Mouse (Mus musculus): Measurements from ENCODE around the gene Rptor. TPM values are rescaled to one million over a fixed set of nuclear protein-coding genes. Genes with fewer than 3 reads are reported as not detected.

Gene Rptor
- polyA plus RNA-seq, 1 experiment: 43.6 TPM

DNA sequence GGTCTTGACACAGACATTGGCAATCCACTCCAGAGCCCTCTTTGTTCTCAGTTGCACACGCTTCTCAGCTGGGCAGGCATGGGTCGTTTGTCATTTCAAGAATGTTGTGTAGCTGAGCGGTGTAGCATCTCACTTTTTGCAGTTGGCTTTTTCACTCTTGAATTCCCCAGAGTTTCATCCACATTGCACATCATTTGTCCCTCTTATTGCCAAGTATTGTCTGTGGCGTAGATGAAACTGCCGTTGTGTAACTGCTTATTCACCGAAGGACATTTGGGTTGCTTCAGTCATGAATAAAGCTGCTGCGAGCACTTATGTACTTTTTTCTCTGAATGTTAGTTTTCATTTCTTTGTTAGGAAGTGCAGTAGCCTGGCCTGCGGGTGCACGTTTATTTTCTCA, 37.8 kb downstream of the Rptor start:
- H3K27ac ChIP-seq (ENCODE audit: insufficient read depth, low read length): 0 out of 2 replicates have a peak overlapping the region, but pooled peaks have one; percentile 6
- WGBS: 68% methylated on average over 9 of the region's 9 CpGs
- H3K4me1 ChIP-seq (ENCODE audit: control insufficient read depth, insufficient read depth, low read length): peaks cover 36% of the 10 kb centered on the region
- TF ChIP-seq POLR2A (IDR thresholded peaks at IDR 0.05; ENCODE audit: borderline replicate concordance, insufficient read depth, low read length): no peak
- TF ChIP-seq CTCF (IDR thresholded peaks at IDR 0.05; ENCODE audit: borderline replicate concordance, insufficient read depth, low read depth, low read length): no peak
- H3K27me3 ChIP-seq (ENCODE audit: control insufficient read depth, insufficient read depth, low read length): no peaks in the 10 kb centered on the region
- H3K4me3 ChIP-seq (replicated peaks; ENCODE audit: insufficient read depth, low read depth, low read length): no peak overlapping the region
- no peak for DNase-seq

GRCm38 (mm10) chr11:119641831-119642381, 39.2 kb downstream of the Rptor start:
- H3K27ac ChIP-seq (ENCODE audit: insufficient read depth, low read length): peak overlapping the region; percentile 83

GRCm38 (mm10) chr11:119643347-119643746, 40.6 kb downstream of the Rptor start:
- TF ChIP-seq POLR2A (IDR thresholded peaks at IDR 0.05; ENCODE audit: borderline replicate concordance, insufficient read depth, low read length): no peak
- no peak for TF ChIP-seq CTCF (IDR thresholded peaks at IDR 0.05; ENCODE audit: borderline replicate concordance, insufficient read depth, low read depth, low read length)
- H3K4me3 ChIP-seq (replicated peaks; ENCODE audit: insufficient read depth, low read depth, low read length): no peak overlapping the region
- H3K4me1 ChIP-seq (ENCODE audit: control insufficient read depth, insufficient read depth, low read length): peaks cover 27% of the 10 kb centered on the region
- WGBS: 85% methylated on average over 7 of the region's 7 CpGs
- no peak overlapping the region for H3K27ac ChIP-seq (ENCODE audit: insufficient read depth, low read length)
- H3K27me3 ChIP-seq (ENCODE audit: control insufficient read depth, insufficient read depth, low read length): no peaks in the 10 kb centered on the region
- no peak for DNase-seq

More at GRCm38 (mm10) chr11:119641831-119642381, 39.2 kb downstream of the Rptor start:
- peak; percentile 82 to 86 for DNase-seq
- 11% methylated on average over 9 of the region's 9 CpGs for WGBS
- no peak overlapping the region for H3K4me3 ChIP-seq (replicated peaks; ENCODE audit: insufficient read depth, low read depth, low read length)
- TF ChIP-seq POLR2A (IDR thresholded peaks at IDR 0.05; ENCODE audit: borderline replicate concordance, insufficient read depth, low read length): peak; percentile 25; the same call in 1 of the 2 replicates
- TF ChIP-seq CTCF (IDR thresholded peaks at IDR 0.05; ENCODE audit: borderline replicate concordance, insufficient read depth, low read depth, low read length): peak; percentile 21; the same call in 1 of the 2 replicates
- H3K4me1 ChIP-seq (ENCODE audit: control insufficient read depth, insufficient read depth, low read length): peaks cover 33% of the 10 kb centered on the region
- H3K27me3 ChIP-seq (ENCODE audit: control insufficient read depth, insufficient read depth, low read length): no peaks in the 10 kb centered on the region

DNA sequence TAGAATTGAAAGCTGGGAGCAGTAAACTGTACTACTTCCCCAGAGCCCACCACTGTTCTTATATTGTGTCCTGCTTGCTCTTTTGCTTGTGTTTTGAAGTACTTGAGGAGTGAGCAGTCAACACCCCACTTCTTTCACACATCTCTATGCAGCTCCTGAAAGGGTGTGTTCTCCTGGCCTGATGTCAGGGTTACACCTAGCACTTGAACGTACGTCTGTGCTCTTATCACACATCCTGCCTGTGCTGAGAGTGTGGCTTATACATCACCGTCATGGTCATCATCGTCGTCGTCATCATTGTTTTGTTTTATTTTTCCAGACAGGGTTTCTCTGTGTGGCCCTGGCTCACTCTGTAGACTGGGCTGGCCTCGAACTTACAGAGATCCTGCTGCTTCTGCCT, 41.4 kb downstream of the Rptor start:
- no peak overlapping the region for H3K4me3 ChIP-seq (replicated peaks; ENCODE audit: insufficient read depth, low read depth, low read length)
- no peaks in the 10 kb centered on the region for H3K27me3 ChIP-seq (ENCODE audit: control insufficient read depth, insufficient read depth, low read length)
- H3K27ac ChIP-seq (ENCODE audit: insufficient read depth, low read length): no peak overlapping the region
- peaks cover 27% of the 10 kb centered on the region for H3K4me1 ChIP-seq (ENCODE audit: control insufficient read depth, insufficient read depth, low read length)
- WGBS: 81% methylated on average over 7 of the region's 7 CpGs
- DNase-seq: no peak
- TF ChIP-seq POLR2A (IDR thresholded peaks at IDR 0.05; ENCODE audit: borderline replicate concordance, insufficient read depth, low read length): no peak

DNA sequence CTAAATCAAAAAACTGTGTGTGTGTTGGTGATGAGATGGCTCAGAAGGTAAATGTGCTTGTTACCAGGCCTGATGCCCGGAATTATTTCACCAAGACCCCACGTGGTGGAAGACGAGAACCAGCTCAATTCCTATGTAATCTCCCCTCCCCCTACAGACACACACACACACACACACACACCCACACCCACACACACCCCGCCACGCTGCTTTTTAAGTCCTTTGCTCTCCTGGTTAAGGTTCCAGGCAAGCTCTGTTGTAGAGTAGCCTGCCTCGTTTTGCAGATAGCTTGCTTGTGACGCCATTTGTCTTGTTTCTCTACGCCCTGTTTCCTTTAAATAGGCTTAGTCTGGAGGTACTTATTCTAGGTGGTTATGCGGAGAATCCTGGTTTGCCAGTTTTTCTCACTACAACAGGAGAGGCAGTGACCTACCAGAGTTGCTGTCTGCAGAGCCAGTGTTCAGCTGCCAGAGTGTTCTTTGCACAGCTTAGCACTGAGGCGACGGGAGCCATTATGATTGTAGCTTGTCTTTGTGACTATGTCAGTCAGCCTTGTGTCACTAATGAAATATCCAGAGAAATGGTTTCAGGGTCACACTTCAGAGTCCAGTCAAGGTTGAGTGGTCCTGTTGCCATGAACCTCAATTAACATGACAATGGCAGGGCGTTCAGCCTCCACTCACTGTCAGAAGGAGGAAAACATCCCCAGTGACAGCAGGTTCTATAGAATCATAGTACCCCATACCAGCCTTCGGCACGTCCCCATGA, 42.1 kb downstream of the Rptor start:
- Histone ChIP-seq H3K4me1 (ENCODE audit: control insufficient read depth, insufficient read depth, low read length) (peaks cover 27% of the 10 kb centered on the region), H3K4me3 (replicated peaks; ENCODE audit: insufficient read depth, low read depth, low read length) (no peak overlapping the region), H3K27me3 (ENCODE audit: control insufficient read depth, insufficient read depth, low read length) (no peaks in the 10 kb centered on the region), H3K27ac (ENCODE audit: insufficient read depth, low read length) (no peak overlapping the region)
- no peak for TF ChIP-seq CTCF (IDR thresholded peaks at IDR 0.05; ENCODE audit: borderline replicate concordance, insufficient read depth, low read depth, low read length)
- no peak for TF ChIP-seq POLR2A (IDR thresholded peaks at IDR 0.05; ENCODE audit: borderline replicate concordance, insufficient read depth, low read length)
- DNase-seq: no peak
- 77% methylated on average over 14 of the region's 14 CpGs for WGBS

DNA sequence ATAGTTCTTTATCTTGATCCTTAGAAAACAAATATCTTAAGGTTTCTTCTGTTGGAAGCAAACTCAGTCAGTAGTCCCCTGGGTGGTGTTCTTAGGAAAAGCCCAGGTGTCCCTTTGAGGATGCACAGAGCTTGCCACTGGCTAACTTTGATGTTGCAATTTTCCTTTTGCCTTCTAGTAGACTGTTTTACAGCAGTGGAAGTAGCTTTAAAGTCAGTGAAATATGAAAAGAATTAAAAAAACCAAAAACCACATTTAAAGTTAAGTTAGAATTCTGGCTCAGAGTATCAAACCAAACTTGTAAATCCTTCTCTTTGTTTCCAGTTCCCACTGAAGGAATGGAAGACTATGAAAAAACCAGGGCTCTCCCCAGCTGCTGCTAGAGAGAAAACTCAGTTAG, 47.8 kb downstream of the Rptor start:
- H3K27me3 ChIP-seq (ENCODE audit: control insufficient read depth, insufficient read depth, low read length): no peaks in the 10 kb centered on the region
- H3K4me1 ChIP-seq (ENCODE audit: control insufficient read depth, insufficient read depth, low read length): peaks cover 4% of the 10 kb centered on the region
- H3K27ac ChIP-seq (ENCODE audit: insufficient read depth, low read length): no peak overlapping the region
- DNase-seq: no peak
- H3K4me3 ChIP-seq (replicated peaks; ENCODE audit: insufficient read depth, low read depth, low read length): no peak overlapping the region
- TF ChIP-seq POLR2A (IDR thresholded peaks at IDR 0.05; ENCODE audit: borderline replicate concordance, insufficient read depth, low read length): no peak
- TF ChIP-seq CTCF (IDR thresholded peaks at IDR 0.05; ENCODE audit: borderline replicate concordance, insufficient read depth, low read depth, low read length): no peak

DNA sequence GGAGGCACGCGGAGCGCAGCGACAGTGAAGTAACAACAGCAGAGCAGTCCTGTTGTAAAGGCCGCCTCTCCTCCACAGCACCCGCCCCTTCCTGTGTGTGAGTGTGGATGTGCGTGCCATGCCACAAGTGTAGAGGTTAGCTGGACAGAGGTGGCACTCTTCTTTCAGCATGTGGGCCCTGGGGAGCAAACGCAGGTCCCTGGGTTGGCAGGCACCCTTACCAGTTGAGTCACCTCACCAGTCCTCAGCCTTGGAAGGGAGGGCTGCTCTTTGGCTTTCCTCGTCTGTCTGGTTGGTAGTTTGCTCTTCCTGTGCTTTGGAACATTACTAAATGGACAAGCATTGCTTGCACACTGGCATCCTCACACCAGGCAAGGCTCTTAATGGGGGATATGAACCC, 50.6 kb downstream of the Rptor start:
- no peak overlapping the region for H3K27ac ChIP-seq (ENCODE audit: insufficient read depth, low read length)
- TF ChIP-seq CTCF (IDR thresholded peaks at IDR 0.05; ENCODE audit: borderline replicate concordance, insufficient read depth, low read depth, low read length): no peak
- no peak for TF ChIP-seq POLR2A (IDR thresholded peaks at IDR 0.05; ENCODE audit: borderline replicate concordance, insufficient read depth, low read length)
- H3K4me1 ChIP-seq (ENCODE audit: control insufficient read depth, insufficient read depth, low read length): peaks cover 11% of the 10 kb centered on the region
- no peak for DNase-seq
- 81% methylated on average over 9 of the region's 9 CpGs for WGBS
- no peaks in the 10 kb centered on the region for H3K27me3 ChIP-seq (ENCODE audit: control insufficient read depth, insufficient read depth, low read length)
- H3K4me3 ChIP-seq (replicated peaks; ENCODE audit: insufficient read depth, low read depth, low read length): no peak overlapping the region

- 51% methylated on average over 6 of the region's 6 CpGs for WGBS
- peaks cover 12% of the 10 kb centered on the region for H3K4me1 ChIP-seq (ENCODE audit: control insufficient read depth, insufficient read depth, low read length)
- TF ChIP-seq POLR2A (IDR thresholded peaks at IDR 0.05; ENCODE audit: borderline replicate concordance, insufficient read depth, low read length): no peak
- no peak for TF ChIP-seq CTCF (IDR thresholded peaks at IDR 0.05; ENCODE audit: borderline replicate concordance, insufficient read depth, low read depth, low read length)
- no peaks in the 10 kb centered on the region for H3K27me3 ChIP-seq (ENCODE audit: control insufficient read depth, insufficient read depth, low read length)
- H3K27ac ChIP-seq (ENCODE audit: insufficient read depth, low read length): no peak overlapping the region
- no peak for DNase-seq
- H3K4me3 ChIP-seq (replicated peaks; ENCODE audit: insufficient read depth, low read depth, low read length): no peak overlapping the region
Measured at GRCm38 (mm10) chr11:119657534-119657933, 54.8 kb downstream of the Rptor start.
